Mouse (Mus musculus) erythroblast, embryonic 14.5 days (primary cell): Measurements from ENCODE around the gene Frmd4a.
A peak's percentile ranks its signal among the peaks of the same experiment; 100 is the strongest.

Experiments used
- GATA1 ChIP-seq: IDR thresholded peaks from 2 replicates; pipeline ENCODE4 v1.6.1; 2012; ENCODE audit warnings: low read length, inconsistent platforms, mixed read lengths
- TAL1 ChIP-seq: IDR thresholded peaks from 3 replicates; pipeline ENCODE4 v1.6.1; 2012; ENCODE audit warnings: low read length, inconsistent platforms, mixed read lengths

DNA sequence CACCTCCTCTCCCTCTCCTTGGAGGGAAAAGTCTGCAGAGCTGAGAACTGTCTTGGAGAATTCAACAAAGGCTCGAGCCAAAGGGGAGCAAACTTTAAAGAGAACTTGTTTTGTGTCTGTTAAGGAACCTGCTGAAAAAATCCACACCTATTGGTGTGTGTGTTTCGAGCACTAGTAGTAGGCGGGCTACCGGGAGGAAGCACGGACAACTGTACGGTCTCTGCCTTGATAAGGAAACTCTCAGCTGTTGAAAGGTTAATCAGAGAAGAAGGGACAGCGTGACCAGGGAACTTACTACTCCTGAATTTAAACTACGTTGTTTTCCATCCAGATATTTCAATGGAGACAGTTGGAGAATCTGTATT lies 542.3 kb downstream of the Frmd4a start:
- TF ChIP-seq GATA1, result peak; percentile 76
- no peak for TF ChIP-seq TAL1
